Comparison of ENCODE assay signal across 8 mouse cellular contexts in the genomic region with DNA sequence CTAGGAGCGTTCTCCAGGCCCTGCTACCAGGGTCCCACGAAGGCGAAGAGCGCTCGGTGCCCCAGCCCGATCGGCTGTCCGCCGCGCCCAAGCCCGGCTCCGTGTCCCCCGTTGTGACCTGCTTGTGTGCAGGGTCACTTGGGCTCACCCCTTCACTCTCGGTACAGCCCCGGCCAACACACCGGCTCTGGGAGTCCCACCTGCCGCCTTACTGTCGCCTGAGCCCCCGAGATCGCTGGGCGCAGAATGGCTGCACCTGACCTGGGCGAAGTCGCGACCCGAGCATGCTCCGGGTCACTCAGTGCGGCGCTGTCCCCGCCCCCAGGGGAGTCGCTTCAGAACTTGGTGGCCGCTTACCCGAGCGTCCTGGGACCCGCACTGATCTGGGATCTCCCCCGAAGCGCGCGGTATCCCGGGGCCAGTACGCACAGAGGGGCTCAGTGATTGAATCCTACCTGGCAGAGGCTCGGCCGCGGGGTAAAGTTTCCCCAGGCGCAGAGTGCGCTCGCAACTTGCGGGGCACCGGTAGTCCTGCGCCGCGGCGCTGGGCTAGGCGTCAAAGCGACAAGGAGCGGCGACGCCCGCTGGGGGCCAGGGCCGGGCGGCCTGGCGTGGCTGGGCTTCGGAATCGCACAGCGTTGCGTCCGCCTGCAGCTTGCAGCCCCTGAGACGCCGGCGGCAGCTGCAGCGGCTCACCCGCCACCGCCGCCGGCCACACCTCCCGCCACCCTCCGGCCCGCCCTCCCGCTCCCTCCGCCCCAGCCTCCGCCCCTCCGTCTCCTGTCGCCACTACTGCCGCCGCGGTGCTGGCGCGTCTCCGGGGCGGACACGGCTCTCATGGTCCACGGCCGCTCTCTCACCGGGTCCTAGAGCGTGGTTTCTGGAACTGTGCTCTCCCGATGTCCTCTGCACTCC. TPM values are rescaled to one million over a fixed set of nuclear protein-coding genes. Genes with fewer than 3 reads are reported as not detected.
DNase-seq lines count a peak whose midpoint lies in the region; ATAC-seq and TF ChIP-seq lines count a peak whose summit lies in the region.

Gene Tspan18 (minus strand): TSS at position 689 of the 915 bp plus-strand sequence.

- ATAC-seq in hindbrain, postnatal 0 days, result peak; percentile 87
- ATAC-seq in monocyte, adult 5-6 weeks (replicated peaks; ENCODE audit: insufficient number of reproducible peaks, low FRiP score, low TSS enrichment, poor library complexity, severe bottlenecking), result no peak

- H3K36me3 ChIP-seq in hindbrain, postnatal 0 days (ENCODE audit: insufficient read depth, low read length), result no peaks in the 10 kb centered on the region
- peaks cover 26% of the 10 kb centered on the region for H3K36me3 ChIP-seq in midbrain, embryonic 10.5 days
- H3K36me3 ChIP-seq in small intestine, adult 2 months (ENCODE audit: control insufficient read depth, insufficient read depth, low read length), result no peaks in the 10 kb centered on the region

- H3K9me3 ChIP-seq in hindbrain, postnatal 0 days (ENCODE audit: low read length), result no peaks in the 10 kb centered on the region
- H3K9me3 ChIP-seq in midbrain, embryonic 10.5 days (replicated peaks), result 0 out of 2 replicates have a peak, but pooled peaks cover 3% of the 10 kb centered on the region

- H3K4me3 ChIP-seq in hindbrain, postnatal 0 days (ENCODE audit: low read length), result peak within 1 kb of the TSS; percentile 47
- H3K4me3 ChIP-seq in midbrain, embryonic 10.5 days, result peak within 1 kb of the TSS; percentile 89
- H3K4me3 ChIP-seq in small intestine, adult 2 months (ENCODE audit: low read depth, low read length), result peak within 1 kb of the TSS; percentile 79

- H3K27ac ChIP-seq in hindbrain, postnatal 0 days, result peak within 1 kb of the TSS; percentile 52; the same call in 1 of the 2 replicates
- peak within 1 kb of the TSS; percentile 96 for H3K27ac ChIP-seq in midbrain, embryonic 10.5 days (replicated peaks)
- H3K27ac ChIP-seq in small intestine, adult 2 months (ENCODE audit: insufficient read depth, low read depth, low read length), result peak within 1 kb of the TSS; percentile 16; the same call in 1 of the 2 replicates

- no peak for TF ChIP-seq POLR2A in small intestine, adult 2 months (IDR thresholded peaks at IDR 0.05; ENCODE audit: low read depth, low read length)

- intact Hi-C loops in gastrocnemius, postnatal 14 days (cut with DNase I; ENCODE audit: low total_unique reads), result loop anchor here (5.0 kb wide), 2 partner anchors 107 to 138 kb away; no protein-coding TSS in a partner anchor
- intact Hi-C loops in left cerebral cortex, postnatal 4 days (cut with DNase I), result loop anchor here (2.0 kb wide), 1 partner anchor 115 kb away; no protein-coding TSS in a partner anchor

- peaks cover 3% of the 10 kb centered on the region; the same call in 1 of the 2 replicates for H3K4me1 ChIP-seq in hindbrain, postnatal 0 days (ENCODE audit: insufficient read depth, low read length)
- H3K4me1 ChIP-seq in midbrain, embryonic 10.5 days, result peaks cover 74% of the 10 kb centered on the region
- H3K4me1 ChIP-seq in small intestine, adult 2 months (ENCODE audit: control insufficient read depth, insufficient read depth, insufficient read length, low read length), result peaks cover 5% of the 10 kb centered on the region

- peak within 1 kb of the TSS; percentile 57 for H3K9ac ChIP-seq in hindbrain, postnatal 0 days (replicated peaks; ENCODE audit: low read length)

- H3K27me3 ChIP-seq in hindbrain, postnatal 0 days (ENCODE audit: insufficient read depth, low read length), result no peaks in the 10 kb centered on the region
- H3K27me3 ChIP-seq in midbrain, embryonic 10.5 days (ENCODE audit: low read depth, poor library complexity, severe bottlenecking), result peaks cover 17% of the 10 kb centered on the region
- H3K27me3 ChIP-seq in small intestine, adult 2 months (ENCODE audit: control insufficient read depth, insufficient read depth, low read length), result peaks cover 12% of the 10 kb centered on the region; the same call in 1 of the 2 replicates

- TF ChIP-seq CTCF in hindbrain, postnatal 0 days (IDR thresholded peaks at IDR 0.05; ENCODE audit: low read depth), result no peak
- no peak for TF ChIP-seq CTCF in small intestine, adult 2 months (IDR thresholded peaks at IDR 0.05; ENCODE audit: extremely low read depth, insufficient read length, insufficient replicate concordance, low read depth, low read length)

- H3K4me2 ChIP-seq in hindbrain, postnatal 0 days (ENCODE audit: low read depth, low read length), result peak within 1 kb of the TSS; percentile 100

- WGBS in hindbrain, postnatal 0 days, result under 1% methylated on average over 79 of the region's 95 CpGs
- WGBS in midbrain, embryonic 10.5 days, result under 1% methylated on average over 95 of the region's 95 CpGs
- under 1% methylated on average over 93 of the region's 95 CpGs for WGBS in small intestine, adult 2 months

- DNase-seq in adrenal gland, adult 18-20 months (ENCODE audit: low spot score in 2 of 2), result peak; percentile 75 to 77
- peak; percentile 46 to 68 for DNase-seq in cerebellum, postnatal 4 days (ENCODE audit: low spot score in 2 of 2)
- peak; percentile 82 for DNase-seq in gastrocnemius, postnatal 14 days
- peak; percentile 82 for DNase-seq in hindbrain, postnatal 0 days (ENCODE audit: low spot score)
- DNase-seq in left cerebral cortex, postnatal 4 days, result peak; percentile 77
- peak; percentile 89 for DNase-seq in midbrain, embryonic 10.5 days (ENCODE audit: low spot score)

RNA-seq across cellular contexts. Expression of gene Tspan18, which starts in this region (rescaled TPM):
- total RNA-seq in adrenal gland, adult 18-20 months (2021), result 10 to 100 TPM; 43.8 to 79.6 TPM
- total RNA-seq in gastrocnemius, postnatal 14 days (2021), result 10 to 100 TPM in 1 of 2 experiments, 1 to 10 TPM in 1; 9.7 to 11.4 TPM
- 23.5 and 26.2 TPM in 2 replicates for total RNA-seq in hindbrain, postnatal 0 days (2014; rRNA removed)
- polyA plus RNA-seq in hindbrain, postnatal 0 days (2015; fragmentation: Nextera tagmentation; extraction: Ambion mirVana), result 11.1 and 12.3 TPM in 2 replicates
- total RNA-seq in left cerebral cortex, postnatal 4 days (2021), result 10 to 100 TPM; 13.8 to 14.6 TPM
- 45.0 and 48.4 TPM in 2 replicates for polyA plus RNA-seq in midbrain, embryonic 10.5 days (2016; fragmentation: Nextera tagmentation; extraction: Ambion mirVana)
- 6.7 and 14.1 TPM in 2 replicates for polyA plus RNA-seq in small intestine, adult 2 months (2012; rRNA removed)
- total RNA-seq in monocyte, adult 5-6 weeks (2017), result not detected in 3 replicates

Comparison
In these comparisons a context has a peak if more than half of its experiments do, and no peak if none do; other contexts are left out.
1. RNA of gene Tspan18 (total RNA-seq): 43.8 to 79.6 TPM in adrenal gland, adult 18-20 months, 23.5 to 26.2 TPM in hindbrain, postnatal 0 days, 13.8 to 14.6 TPM in left cerebral cortex, postnatal 4 days and 9.7 to 11.4 TPM in gastrocnemius, postnatal 14 days; not detected in monocyte, adult 5-6 weeks; every median in the first group is over 10 times any median in the second.
2. H3K27ac ChIP-seq: peak in every context shown above with its lines; median percentile 96 in midbrain, embryonic 10.5 days; 52 in hindbrain, postnatal 0 days; 16 in small intestine, adult 2 months.
3. Peak in every context shown above with its lines, with median percentiles within 50 percentile points of each other: DNase-seq and H3K4me3 ChIP-seq.